Mouse (Mus musculus) megakaryocyte-erythroid progenitor cell, adult 5-6 weeks (primary cell): Measurements from ENCODE around the gene Mef2a. TPM values are rescaled to one million over a fixed set of nuclear protein-coding genes. Genes with fewer than 3 reads are reported as not detected.

Experiments used
- ATAC-seq: replicated peaks from 2 replicates; pipeline ENCODE4 v1.8.0; 2016; ENCODE audit warnings: mild to moderate bottlenecking, inconsistent platforms; ENCODE audit not compliant: severe bottlenecking, poor library complexity, low FRiP score, low TSS enrichment
- total RNA-seq, 2 experiments: library from RNA; stranded (forward) in 1 of 2; stranded (reverse) in 1 of 2; fragments of 200-1000, 215-1000 nt in 1 of 2; fragments of >200 nt in 1 of 2; fragmentation: Nextera tagmentation in 1 of 2; gene quantifications; 2 replicates each; pipeline ENCODE4 v1.2.3; 2014 to 2017

Gene Mef2a
- total RNA-seq, 2 experiments from 2014 or later = 19.0 to 19.9 TPM

DNA sequence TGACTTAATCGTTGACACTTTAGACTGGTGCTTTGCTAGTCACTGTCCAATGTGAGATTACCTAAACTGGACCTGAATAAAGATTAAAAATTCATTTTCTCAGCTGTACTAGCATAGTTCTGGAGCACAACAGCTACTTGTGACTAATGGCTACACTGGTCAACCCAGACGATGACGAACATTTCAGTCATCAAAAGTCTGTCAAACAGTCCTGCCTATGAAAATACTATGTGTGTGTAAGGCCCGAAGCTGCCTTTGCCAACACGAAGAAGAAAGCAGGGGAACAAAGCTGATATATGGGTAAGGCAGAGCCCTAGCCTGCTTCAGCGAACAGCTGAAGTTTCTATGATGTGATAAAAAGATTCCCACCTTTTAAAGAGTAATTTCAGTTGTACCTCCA is 89.1 kb downstream of the Mef2a start:
- no peak for ATAC-seq

DNA sequence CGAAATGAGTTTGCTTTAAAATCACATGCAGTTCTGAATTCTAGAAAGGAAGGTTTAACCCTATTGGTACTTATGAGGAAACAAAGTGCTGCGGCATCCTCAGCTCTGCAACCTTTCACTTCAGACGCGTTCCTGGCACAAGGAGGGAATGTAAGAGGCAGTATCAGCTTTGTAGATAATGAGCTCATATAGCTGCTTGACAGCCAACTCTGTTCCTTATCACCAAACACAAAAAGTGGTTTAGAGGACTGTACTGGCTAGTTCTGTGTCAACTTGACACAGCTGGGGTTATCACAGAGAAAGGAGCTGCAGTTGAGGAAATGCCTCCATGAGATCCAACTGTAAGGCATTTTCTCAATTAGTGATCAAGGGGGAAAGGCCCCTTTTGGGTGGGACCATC is 102.2 kb downstream of the Mef2a start:
- peak; percentile 96 for ATAC-seq

GRCm38 (mm10) chr7:67259828-67260563 is 112.7 kb downstream of the Mef2a start:
- ATAC-seq = peak; percentile 100

DNA sequence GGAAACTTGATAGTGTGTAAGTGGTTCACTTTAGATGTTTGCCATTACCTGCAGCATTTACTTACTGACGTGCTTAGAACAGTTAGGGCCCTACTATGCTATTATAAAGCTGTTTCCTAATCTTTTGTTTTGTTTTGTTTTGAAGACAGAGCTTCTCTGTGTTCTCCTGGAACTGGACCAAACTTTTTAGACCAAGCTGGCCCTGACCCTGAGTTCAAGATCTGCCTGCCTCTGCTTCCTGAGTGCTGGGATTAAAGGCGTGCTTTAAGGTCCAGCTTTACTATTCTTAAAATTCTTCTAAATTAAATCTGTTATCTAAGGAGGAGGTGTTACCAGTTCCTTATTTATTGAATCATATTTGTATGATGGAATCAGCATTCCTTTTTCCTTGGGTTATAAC is 126.6 kb downstream of the Mef2a start:
- no peak for ATAC-seq

DNA sequence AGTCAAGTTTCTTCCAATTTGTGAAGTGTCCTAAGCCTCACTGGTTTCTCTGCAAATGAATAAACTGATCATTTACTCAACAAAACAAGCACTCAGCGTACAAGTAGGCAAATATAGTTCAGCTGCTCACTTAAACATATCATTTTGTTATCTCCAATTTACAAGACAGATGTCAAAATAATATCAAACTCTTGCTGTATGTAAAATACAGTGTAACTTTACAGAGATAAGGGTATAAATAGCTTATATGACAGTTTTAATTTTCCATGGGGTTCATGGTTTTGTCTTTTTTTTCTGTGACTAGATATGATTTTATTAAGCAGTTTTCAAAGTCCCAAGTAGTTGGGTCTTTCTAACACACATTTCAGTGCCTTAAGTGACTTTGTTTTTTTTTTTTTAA is 127.4 kb downstream of the Mef2a start:
- peak; percentile 48; the same call in 1 of the 2 replicates for ATAC-seq

DNA sequence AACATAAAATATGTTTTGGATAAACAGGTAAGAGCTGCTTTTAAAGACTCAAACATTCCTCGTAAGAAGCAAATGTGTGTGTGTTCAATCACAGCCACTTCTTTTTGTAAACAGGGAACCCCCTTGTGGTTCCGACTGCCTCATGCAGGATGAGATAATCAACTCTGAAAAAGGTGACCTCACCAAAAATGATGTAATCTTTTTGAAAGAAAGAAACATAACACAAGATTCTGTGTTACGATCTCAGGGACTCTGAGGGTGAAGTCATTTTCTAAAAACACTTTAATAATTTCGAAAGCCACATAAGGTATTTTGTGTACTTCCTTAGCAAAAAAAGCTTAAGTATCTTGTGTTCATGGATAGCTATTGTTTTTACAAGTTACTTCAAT is 128.8 kb downstream of the Mef2a start:
- peak; percentile 56 for ATAC-seq

DNA sequence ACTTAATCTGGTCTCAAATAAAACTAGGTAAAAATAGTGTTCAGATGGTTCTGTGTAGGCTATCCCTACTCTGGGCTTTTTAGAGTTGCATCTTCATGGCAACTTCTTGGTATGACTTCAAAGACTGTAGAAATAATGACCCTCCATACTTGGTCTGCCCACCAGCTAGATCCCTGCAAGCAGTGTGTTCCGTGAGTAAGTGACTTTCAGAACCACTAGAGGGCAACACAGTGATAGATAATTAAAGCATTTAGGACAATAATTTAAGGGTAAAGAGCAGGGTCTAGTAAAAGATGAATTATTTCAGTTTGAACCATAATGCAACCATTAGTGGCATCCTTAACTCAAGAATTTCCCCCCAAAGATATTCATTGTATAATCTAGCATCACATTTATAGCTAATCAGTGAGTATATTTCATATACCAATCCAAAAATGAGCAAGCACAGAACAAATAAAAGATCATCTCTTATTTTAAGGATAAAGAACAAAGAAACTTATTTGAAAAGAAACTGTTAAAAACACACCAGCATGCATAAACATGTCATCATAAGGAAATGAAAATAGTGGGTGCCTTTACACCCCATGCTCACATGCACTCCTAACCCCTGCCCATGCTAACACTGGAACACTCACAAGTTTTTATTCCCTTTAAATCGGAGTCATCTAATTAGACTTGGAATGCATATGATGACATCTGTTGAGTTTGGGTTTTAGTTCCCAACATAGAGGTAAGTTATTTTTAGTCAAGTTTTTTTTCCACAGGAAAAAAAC is 129.4 kb downstream of the Mef2a start:
- peak; percentile 58; the same call in 1 of the 2 replicates for ATAC-seq

DNA sequence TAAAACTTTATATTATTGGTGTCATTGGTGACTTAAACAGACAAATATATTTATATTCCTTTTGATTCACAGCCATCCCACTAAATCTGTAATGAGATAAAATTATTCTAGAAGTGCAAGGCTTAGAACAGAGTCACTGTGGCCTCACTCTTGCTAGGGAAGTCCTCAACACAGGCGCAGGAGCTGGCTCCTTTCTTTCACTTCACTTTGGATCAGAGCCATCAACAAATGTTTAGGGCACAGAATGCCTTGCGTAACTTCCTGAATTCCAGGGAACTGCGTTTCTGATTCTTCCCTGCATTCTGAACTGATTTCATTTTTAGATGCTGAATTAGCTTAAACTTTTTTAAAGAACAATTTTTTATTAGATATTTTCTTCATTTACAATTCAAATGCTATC is 130.7 kb downstream of the Mef2a start:
- ATAC-seq = no peak

DNA sequence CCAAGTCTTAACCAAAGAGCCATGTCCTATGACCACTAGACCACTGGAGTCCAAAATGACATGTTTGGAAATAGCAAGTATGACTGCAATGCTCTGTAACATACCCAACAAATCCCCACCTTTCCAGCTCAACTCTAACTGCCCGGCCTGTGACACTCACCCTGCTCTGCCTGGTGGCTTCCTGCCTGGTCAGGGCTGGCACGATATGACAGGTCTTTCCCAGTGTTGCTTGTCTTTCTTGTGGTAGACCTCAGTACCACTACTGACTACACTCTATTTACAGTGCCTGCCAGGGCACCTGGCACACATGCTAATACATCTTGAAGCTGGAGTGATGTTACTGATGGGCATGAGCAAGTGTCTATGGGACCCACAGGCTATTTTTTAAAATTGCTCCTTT is 134.9 kb downstream of the Mef2a start:
- ATAC-seq = no peak

DNA sequence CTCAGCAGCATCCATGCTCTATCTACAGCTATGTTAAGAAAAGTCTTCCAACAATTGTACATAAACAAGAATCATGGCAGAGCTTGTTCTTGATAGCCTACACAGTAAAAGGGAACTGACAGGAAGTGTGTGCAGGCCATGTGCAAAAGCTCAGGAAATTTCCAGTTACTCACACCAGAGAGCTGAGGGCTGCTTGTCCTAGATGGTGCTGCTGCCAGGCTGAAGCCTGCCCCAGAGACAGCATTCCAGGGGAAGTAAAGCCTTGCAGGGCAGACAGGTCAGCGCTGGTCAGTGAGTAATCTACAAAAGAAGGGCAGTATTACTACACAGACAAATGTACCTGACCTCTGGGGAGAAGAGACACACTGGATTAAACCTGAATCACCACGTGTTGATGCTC is 136.3 kb downstream of the Mef2a start:
- no peak for ATAC-seq

DNA sequence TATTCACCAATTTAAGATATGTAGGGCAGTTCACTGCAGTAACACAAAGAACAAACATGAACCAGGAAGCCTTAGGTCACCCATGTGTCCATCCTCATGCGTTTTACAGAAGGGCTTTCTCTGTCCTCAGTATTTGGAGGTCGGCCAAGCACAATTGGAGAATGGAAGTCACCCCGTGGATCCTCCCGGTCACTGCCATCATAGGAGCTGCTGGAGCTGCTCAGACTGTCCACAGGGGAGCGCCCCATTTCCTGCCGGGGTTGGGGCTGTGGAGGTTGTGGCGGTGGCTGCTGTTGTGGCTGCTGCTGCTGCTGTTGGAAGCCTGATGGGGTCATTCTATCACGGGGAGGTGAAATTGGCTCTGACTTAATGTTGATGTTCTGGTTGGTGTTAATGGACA is 137.9 kb downstream of the Mef2a start:
- ATAC-seq = no peak

- ATAC-seq = no peak
Observed at GRCm38 (mm10) chr7:67232504-67232903, 140.2 kb downstream of the Mef2a start.

DNA sequence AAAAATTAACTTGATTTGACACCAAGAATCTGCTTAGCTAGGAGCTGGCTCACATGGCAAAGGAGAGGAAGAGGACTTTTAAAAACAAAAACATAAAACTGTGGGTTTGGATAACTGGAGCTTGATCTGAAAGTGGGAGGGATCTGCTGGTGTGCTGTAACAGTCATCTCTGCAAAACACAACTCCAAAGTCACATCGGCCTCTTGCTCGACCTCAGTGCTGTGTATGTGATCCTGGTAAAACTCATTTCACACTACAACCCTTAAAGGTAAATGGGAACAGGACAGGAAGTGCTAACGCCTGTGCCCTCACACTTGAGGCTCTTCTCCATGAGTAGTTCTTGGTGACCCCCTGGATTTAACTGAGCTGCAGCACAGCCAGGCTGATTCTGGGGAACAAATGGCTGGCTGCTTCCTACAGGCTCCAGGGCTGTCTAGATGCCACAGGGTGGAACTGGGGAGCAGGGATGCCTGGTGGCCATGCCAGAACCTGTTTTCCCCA is 142.0 kb downstream of the Mef2a start:
- ATAC-seq = no peak

DNA sequence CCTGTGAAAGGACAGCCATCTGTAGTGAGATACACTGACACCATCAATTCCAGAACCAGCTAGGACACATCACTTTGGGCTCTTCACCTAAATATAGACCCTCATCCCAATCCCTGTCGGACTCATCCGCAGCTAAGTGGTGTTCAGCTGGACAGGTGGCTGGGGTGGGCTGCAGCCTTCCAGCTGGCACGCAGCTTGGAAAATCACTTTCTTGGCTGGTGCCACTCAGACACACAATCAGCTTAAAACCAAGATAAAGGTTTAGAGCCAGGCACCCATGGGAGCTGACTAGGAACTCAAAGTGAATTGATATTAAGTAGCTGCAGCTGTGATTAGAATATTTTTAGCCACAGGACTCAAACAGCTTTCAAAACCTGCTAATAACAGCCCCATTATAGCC is 142.4 kb downstream of the Mef2a start:
- no peak for ATAC-seq

GRCm38 (mm10) chr7:67229701-67230100 is 143.0 kb downstream of the Mef2a start:
- ATAC-seq = no peak

GRCm38 (mm10) chr7:67228891-67229602 is 143.6 kb downstream of the Mef2a start:
- peak; percentile 86 for ATAC-seq

DNA sequence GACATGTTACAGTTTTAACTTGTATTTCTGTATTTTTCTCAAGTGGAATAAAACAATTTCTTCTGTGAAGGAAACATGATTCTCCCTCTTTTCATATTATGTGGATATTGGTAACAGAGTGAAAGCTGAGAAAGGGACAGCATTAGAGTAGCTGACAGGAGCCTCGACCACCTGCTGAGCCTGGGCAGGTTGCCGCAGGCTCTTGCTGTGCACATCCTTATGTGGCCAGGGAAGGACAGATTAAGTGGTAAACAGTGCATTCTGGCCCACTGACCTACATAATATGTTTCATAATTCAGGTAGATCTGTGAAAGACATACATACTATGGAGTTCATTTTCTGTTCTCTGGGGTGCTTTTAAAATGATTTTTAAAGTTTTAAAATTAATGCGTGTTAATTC is 144.3 kb downstream of the Mef2a start:
- ATAC-seq = no peak

- no peak for ATAC-seq
Observed at GRCm38 (mm10) chr7:67227538-67227937, 145.1 kb downstream of the Mef2a start.

DNA sequence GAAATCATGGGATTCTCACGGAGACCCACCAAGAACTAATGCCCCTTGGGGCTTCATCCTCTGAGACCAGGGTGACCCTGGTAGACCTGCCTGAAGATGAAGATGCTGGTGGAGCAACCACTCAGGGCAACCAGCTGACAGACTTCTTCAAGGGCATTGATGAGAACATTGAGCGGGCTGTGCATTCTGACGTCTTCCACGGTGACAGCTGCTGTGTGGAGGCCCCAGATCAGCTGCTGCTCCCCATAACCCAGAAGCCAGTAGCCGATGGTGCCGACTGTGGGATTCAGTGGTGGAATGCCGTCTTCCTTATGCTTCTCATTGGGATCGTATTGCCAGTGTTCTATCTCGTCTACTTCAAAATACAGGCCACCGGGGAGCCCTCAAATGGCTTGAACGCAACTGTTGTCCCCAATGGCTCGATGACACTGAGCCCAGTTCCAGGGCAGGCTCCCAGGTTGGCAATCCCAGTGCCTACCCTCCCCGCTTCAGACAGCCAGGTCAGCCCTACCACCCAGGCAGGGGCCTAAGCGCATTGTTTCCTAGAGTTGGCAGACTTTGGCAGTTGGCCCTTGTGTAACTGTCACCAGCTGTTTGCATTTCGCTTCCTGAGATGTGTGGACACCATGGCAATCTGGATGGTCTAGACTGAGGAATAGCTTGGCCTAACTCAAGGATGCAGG is 146.6 kb downstream of the Mef2a start:
- ATAC-seq = no peak
